Mouse (Mus musculus): ENCODE results near the gene Sh3kbp1.

DNA sequence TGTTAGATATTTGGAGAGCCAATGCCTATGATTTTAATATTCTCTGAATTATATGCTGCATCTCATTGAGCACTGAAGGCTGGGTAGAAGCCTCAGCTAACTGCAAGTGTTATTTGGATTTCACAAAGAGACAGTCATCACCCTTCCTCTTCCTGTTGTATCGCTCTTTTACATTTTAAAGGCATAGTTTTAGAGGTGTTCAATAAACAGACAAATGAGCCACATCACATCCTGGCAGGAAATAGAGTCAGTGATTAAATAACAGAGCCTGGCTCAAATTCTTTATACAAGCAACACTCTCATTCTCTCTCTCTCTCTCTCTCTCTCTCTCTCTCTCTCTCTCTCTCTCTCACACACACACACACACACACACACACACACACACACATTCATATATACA is 231.1 kb downstream of the Sh3kbp1 start:
- TF ChIP-seq CTCF (IDR thresholded peaks at IDR 0.05) = no peak
- TF ChIP-seq EP300 (IDR thresholded peaks at IDR 0.05) = no peak
